Mouse (Mus musculus): ENCODE measurements around the gene Thbs3.
A peak's percentile ranks its signal among the peaks of the same experiment; 100 is the strongest.
"Not testable (repeated sequence)": the region's sequence is repeated elsewhere in the genome, so short reads cannot be mapped to it uniquely, and the experiment has no call there.

The Thbs3 gene

GRCm38 (mm10) chr3:89195979-89196877 lies 18.8 kb upstream of the Thbs3 start:
- peak; percentile 75 for DNase-seq (ENCODE audit: low read depth, low spot score)

- DNase-seq (ENCODE audit: low read depth, low spot score): no peak
These were observed 15.1 kb upstream of the Thbs3 start for GRCm38 (mm10) chr3:89199839-89200238.

- peak; percentile 64 for DNase-seq (ENCODE audit: low read depth, low spot score)
These were observed 12.5 kb upstream of the Thbs3 start, which contains the start of gene Gba for GRCm38 (mm10) chr3:89202253-89203141. Gene Gba (plus strand): TSS chr3:89202928.

- no peak for DNase-seq (ENCODE audit: low read depth, low spot score)
These were observed 11.9 kb upstream of the Thbs3 start for GRCm38 (mm10) chr3:89203142-89203514.

GRCm38 (mm10) chr3:89206079-89206478 lies 8.9 kb upstream of the Thbs3 start:
- no peak for DNase-seq (ENCODE audit: low read depth, low spot score)

GRCm38 (mm10) chr3:89206695-89207094 lies 8.3 kb upstream of the Thbs3 start:
- DNase-seq (ENCODE audit: low read depth, low spot score): no peak

- no peak for DNase-seq (ENCODE audit: low read depth, low spot score)
These were observed 6.8 kb upstream of the Thbs3 start for GRCm38 (mm10) chr3:89208075-89208657.

GRCm38 (mm10) chr3:89208736-89209135 lies 6.2 kb upstream of the Thbs3 start:
- no peak for DNase-seq (ENCODE audit: low read depth, low spot score)

- DNase-seq (ENCODE audit: low read depth, low spot score): no peak
These were observed 5.2 kb upstream of the Thbs3 start for GRCm38 (mm10) chr3:89209731-89210130.

- DNase-seq (ENCODE audit: low read depth, low spot score): no peak
These were observed 4.8 kb upstream of the Thbs3 start for GRCm38 (mm10) chr3:89210162-89210561.

GRCm38 (mm10) chr3:89210731-89211130 lies 4.2 kb upstream of the Thbs3 start:
- DNase-seq (ENCODE audit: low read depth, low spot score): no peak

- peak; percentile 82 for DNase-seq (ENCODE audit: low read depth, low spot score)
These were observed 1.0 kb upstream of the Thbs3 start for GRCm38 (mm10) chr3:89213803-89214530.

- DNase-seq (ENCODE audit: low read depth, low spot score): peak; percentile 75
These were observed 873 bp downstream of the Thbs3 start for GRCm38 (mm10) chr3:89215853-89216252.

GRCm38 (mm10) chr3:89216407-89216806 lies 1.4 kb downstream of the Thbs3 start:
- not testable (repeated sequence) for DNase-seq (ENCODE audit: low read depth, low spot score)

- DNase-seq (ENCODE audit: low read depth, low spot score): no peak
These were observed 3.3 kb downstream of the Thbs3 start for GRCm38 (mm10) chr3:89218271-89218670.

- no peak for DNase-seq (ENCODE audit: low read depth, low spot score)
These were observed 4.6 kb downstream of the Thbs3 start for GRCm38 (mm10) chr3:89219546-89219945.

- no peak for DNase-seq (ENCODE audit: low read depth, low spot score)
These were observed 6.2 kb downstream of the Thbs3 start for GRCm38 (mm10) chr3:89221167-89221566.

- DNase-seq (ENCODE audit: low read depth, low spot score): no peak
These were observed 9.8 kb downstream of the Thbs3 start for GRCm38 (mm10) chr3:89224796-89225195.

GRCm38 (mm10) chr3:89225321-89225815 lies 10.4 kb downstream of the Thbs3 start:
- no peak for DNase-seq (ENCODE audit: low read depth, low spot score)

GRCm38 (mm10) chr3:89225918-89226317 lies 10.9 kb downstream of the Thbs3 start:
- DNase-seq (ENCODE audit: low read depth, low spot score): no peak

GRCm38 (mm10) chr3:89226361-89226760 lies 11.4 kb downstream of the Thbs3 start:
- DNase-seq (ENCODE audit: low read depth, low spot score): no peak
